Mouse (Mus musculus): ENCODE measurements at regions not wholly inside any gene's neighbourhood (a gene's known extent, or its start where the extent isn't known, plus 50 kb on each side); places are given as distances from the start of the nearest gene placed in this dataset.

- DNase-seq (ENCODE audit: low spot score) = no peak
Observed at GRCm38 (mm10) chr2:8291357-8291756, 782.0 kb upstream of the Celf2 start.

GRCm38 (mm10) chr2:8287403-8287802 is 778.0 kb upstream of the Celf2 start:
- no peak for DNase-seq (ENCODE audit: low spot score)

- peak; percentile 41 for DNase-seq (ENCODE audit: low spot score)
Observed at GRCm38 (mm10) chr2:8276127-8276773, 766.9 kb upstream of the Celf2 start.
